Mouse (Mus musculus) myocyte (in vitro differentiated cells): ENCODE data around the gene Gsta2. TPM values are rescaled to one million over a fixed set of nuclear protein-coding genes. Genes with fewer than 3 reads are reported as not detected.

ENCODE experiments used
- H3K27me3 ChIP-seq: one replicate; pipeline ENCODE4 v1.6.1; 2011; ENCODE audit not compliant: control insufficient read depth, insufficient read depth, insufficient read length
- H3K36me3 ChIP-seq: one replicate; pipeline ENCODE4 v1.6.1; 2011; ENCODE audit not compliant: control insufficient read depth, insufficient read depth
- H3K4me2 ChIP-seq: one replicate; pipeline ENCODE4 v1.6.1; 2011; ENCODE audit warnings: low read depth, control low read depth
- H3K4me3 ChIP-seq: one replicate; pipeline ENCODE4 v1.5.1; 2011; ENCODE audit warnings: mild to moderate bottlenecking, control low read depth, moderate library complexity
- H3K79me2 ChIP-seq: one replicate; pipeline ENCODE4 v1.6.1; 2011; ENCODE audit not compliant: control insufficient read depth, insufficient read depth
- H3ac ChIP-seq: one replicate; pipeline ENCODE4 v1.6.1; 2011; ENCODE audit not compliant: control insufficient read depth, insufficient read length
- CEBPB ChIP-seq: IDR thresholded peaks from 2 replicates; pipeline ENCODE4 v1.6.1; 2011; ENCODE audit warnings: mild to moderate bottlenecking, moderate library complexity; ENCODE audit not compliant: poor library complexity, insufficient read depth, severe bottlenecking
- E2F4 ChIP-seq: IDR thresholded peaks from one replicate; pipeline ENCODE4 v1.6.1; 2011; ENCODE audit warnings: mild to moderate bottlenecking, control low read depth, moderate library complexity; ENCODE audit not compliant: insufficient read depth
- MAX ChIP-seq: IDR thresholded peaks from one replicate; pipeline ENCODE4 v1.6.1; 2011; ENCODE audit warnings: low read depth, mild to moderate bottlenecking, control low read depth
- MYOD1 ChIP-seq, 3 experiments: IDR thresholded peaks; one replicate each; pipeline ENCODE4 v1.6.1; 2011; ENCODE audit warnings: control low read depth in 2 of 3, low read depth in 2 of 3, mild to moderate bottlenecking in 2 of 3, moderate library complexity in 1 of 3; ENCODE audit not compliant: insufficient read length in 2 of 3, control insufficient read depth in 1 of 3
- MYOG ChIP-seq, 3 experiments: IDR thresholded peaks; one replicate each; pipeline ENCODE4 v1.6.1; 2011; ENCODE audit warnings: control low read depth in 2 of 3, low read depth in 2 of 3, mild to moderate bottlenecking in 2 of 3; ENCODE audit not compliant: insufficient read length in 2 of 3, control insufficient read depth in 1 of 3, insufficient read depth in 1 of 3
- POLR2A ChIP-seq: IDR thresholded peaks from one replicate; pipeline ENCODE4 v1.6.1; 2011; ENCODE audit warnings: low read depth, mild to moderate bottlenecking, control low read depth, moderate library complexity; ENCODE audit not compliant: insufficient read length
- POLR2AphosphoS2 ChIP-seq: IDR thresholded peaks from one replicate; pipeline ENCODE4 v1.6.1; 2011; ENCODE audit warnings: low read depth, control low read depth; ENCODE audit not compliant: insufficient read length
- REST ChIP-seq: IDR thresholded peaks from one replicate; pipeline ENCODE4 v1.6.1; 2011; ENCODE audit warnings: mild to moderate bottlenecking, control low read depth, moderate library complexity; ENCODE audit not compliant: insufficient read depth, insufficient read length
- SRF ChIP-seq: IDR thresholded peaks from one replicate; pipeline ENCODE4 v1.6.1; 2011; ENCODE audit warnings: low read depth; ENCODE audit not compliant: control insufficient read depth, insufficient read length
- TCF12 ChIP-seq: IDR thresholded peaks from one replicate; pipeline ENCODE4 v1.6.1; 2011; ENCODE audit warnings: mild to moderate bottlenecking, control low read depth; ENCODE audit not compliant: poor library complexity, insufficient read depth, severe bottlenecking
- TCF3 ChIP-seq: IDR thresholded peaks from one replicate; pipeline ENCODE4 v1.6.1; 2011; ENCODE audit warnings: low read depth, control low read depth; ENCODE audit not compliant: insufficient read length
- USF1 ChIP-seq: IDR thresholded peaks from one replicate; pipeline ENCODE4 v1.6.1; 2011; ENCODE audit warnings: low read depth, mild to moderate bottlenecking, control low read depth, moderate library complexity
- polyA plus RNA-seq: library from polyadenylated mRNA; unstranded; fragments of >200 nt; fragmentation: generic; extraction: Trizol; gene quantifications from one replicate; pipeline ENCODE4 v1.2.1, GENCODE M21; 2012; ENCODE audit warnings: missing spikeins

Gsta2 gene
- polyA plus RNA-seq, result 0.20 TPM

DNA sequence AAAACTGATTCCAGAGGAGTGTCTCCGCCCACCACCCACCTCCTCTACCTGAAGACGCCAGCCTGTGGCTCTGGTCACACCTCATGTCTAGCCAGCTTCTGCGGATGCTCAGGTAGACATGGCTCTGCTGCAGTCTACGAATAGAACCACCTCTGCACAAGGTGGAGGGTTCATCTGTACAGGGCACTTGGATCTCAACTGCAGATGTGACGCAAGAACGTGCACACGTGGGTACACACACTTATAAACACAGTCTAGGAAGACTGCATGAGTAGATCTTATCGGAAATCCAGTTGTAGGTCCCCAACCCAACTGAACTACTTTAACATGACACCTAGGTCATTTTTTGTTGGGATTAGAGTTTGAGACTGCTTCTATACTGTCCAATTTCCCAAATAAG lies at the start of gene Gsta2:
Gene Gsta2 (minus strand): TSS at position 178 of the 400 bp plus-strand sequence.
- H3K4me2 ChIP-seq, result no peak within 1 kb of the TSS
- no peaks in the 10 kb centered on the region for H3K36me3 ChIP-seq
- H3ac ChIP-seq, result no peak within 1 kb of the TSS
- no peaks in the 10 kb centered on the region for H3K79me2 ChIP-seq
- no peaks in the 10 kb centered on the region for H3K27me3 ChIP-seq
- TF ChIP-seq MYOG (IDR thresholded peaks at IDR 0.05; ENCODE audit: control insufficient read depth in 1 of 3, insufficient read depth in 1 of 3, insufficient read length in 2 of 3, low read depth in 2 of 3) (no peak), USF1 (no peak), MYOD1 (IDR thresholded peaks at IDR 0.05; ENCODE audit: control insufficient read depth in 1 of 3, insufficient read length in 2 of 3, low read depth in 2 of 3) (no peak), TCF3 (no peak)
- H3K4me3 ChIP-seq, result no peak within 1 kb of the TSS

DNA sequence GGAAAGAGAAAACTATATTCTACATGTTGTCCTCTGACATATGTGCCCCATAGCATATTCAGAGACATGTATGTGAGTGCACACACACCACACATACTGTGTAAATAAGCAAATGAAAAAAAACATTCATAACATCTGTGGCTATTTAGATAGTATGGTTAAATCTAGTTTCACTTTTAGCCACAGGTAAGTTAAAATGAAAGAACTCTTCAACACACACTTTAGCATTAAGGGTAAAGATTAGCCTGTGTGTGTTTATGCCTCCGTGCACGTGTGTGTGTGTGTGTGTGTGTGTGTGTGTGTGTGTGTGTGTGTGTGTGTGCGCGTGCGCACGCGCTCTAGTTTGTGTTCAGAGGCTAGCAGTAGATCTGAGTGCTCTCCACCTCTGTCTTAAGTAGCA lies 46.0 kb upstream of the Gsta2 start:
- Histone ChIP-seq H3K27me3 (no peaks in the 10 kb centered on the region), H3ac (no peak overlapping the region), H3K36me3 (no peaks in the 10 kb centered on the region), H3K4me3 (no peak overlapping the region), H3K79me2 (no peaks in the 10 kb centered on the region), H3K4me2 (no peak overlapping the region)
- TF ChIP-seq MYOD1 (IDR thresholded peaks at IDR 0.05; ENCODE audit: control insufficient read depth in 1 of 3, insufficient read length in 2 of 3, low read depth in 2 of 3) (no peak), TCF3 (no peak), REST (no peak), TCF12 (no peak), MYOG (IDR thresholded peaks at IDR 0.05; ENCODE audit: control insufficient read depth in 1 of 3, insufficient read depth in 1 of 3, insufficient read length in 2 of 3, low read depth in 2 of 3) (no peak), USF1 (no peak), CEBPB (no peak), POLR2A (no peak), SRF (no peak), E2F4 (no peak), POLR2AphosphoS2 (no peak), MAX (no peak)

DNA sequence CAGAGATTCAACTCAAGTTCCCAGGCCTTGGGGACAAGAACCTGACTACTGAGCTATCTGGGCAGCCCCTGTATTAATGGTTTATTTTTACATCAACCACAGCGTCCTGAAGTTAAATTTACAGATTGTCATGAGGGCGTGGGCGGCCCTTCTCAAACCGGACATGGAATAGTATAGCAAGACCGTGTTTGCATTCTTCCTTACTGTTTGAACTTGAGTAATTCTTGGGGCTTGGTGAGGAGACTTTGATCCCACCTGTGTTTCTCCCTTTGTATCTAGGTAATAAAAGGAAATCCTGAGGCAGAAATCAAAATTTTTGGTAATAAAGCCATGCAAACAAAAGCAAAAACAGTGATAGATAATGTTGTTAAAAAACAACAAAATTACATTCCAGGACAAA lies 45.0 kb upstream of the Gsta2 start:
- TF ChIP-seq TCF3 (no peak), USF1 (no peak), TCF12 (no peak)
- Histone ChIP-seq H3K79me2 (no peaks in the 10 kb centered on the region), H3K36me3 (no peaks in the 10 kb centered on the region), H3K27me3 (no peaks in the 10 kb centered on the region), H3K4me2 (no peak overlapping the region), H3ac (no peak overlapping the region), H3K4me3 (no peak overlapping the region)

DNA sequence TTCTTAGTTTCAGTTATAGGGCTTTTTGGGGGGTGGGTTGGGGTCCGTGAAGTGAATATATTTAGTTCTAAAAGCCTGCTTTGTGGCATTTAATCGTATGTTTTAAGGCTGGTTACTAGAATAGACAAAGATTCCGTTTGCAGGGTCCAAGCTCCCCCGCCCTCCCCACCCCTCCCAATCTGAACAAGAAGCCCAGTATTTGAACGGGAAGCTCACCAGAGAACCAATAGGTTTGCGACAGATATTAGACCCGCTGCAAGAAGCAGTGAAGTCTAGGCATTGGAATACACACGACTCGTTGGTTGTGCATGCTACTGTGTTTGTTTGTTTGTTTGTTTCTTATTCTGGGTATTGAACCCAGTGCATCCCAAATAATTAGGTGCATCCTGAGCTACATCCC lies 40.9 kb upstream of the Gsta2 start:
- Histone ChIP-seq H3K79me2 (no peaks in the 10 kb centered on the region), H3K36me3 (no peaks in the 10 kb centered on the region), H3ac (no peak overlapping the region), H3K4me3 (no peak overlapping the region), H3K27me3 (no peaks in the 10 kb centered on the region), H3K4me2 (no peak overlapping the region)
- TF ChIP-seq REST (no peak), USF1 (no peak), E2F4 (no peak), TCF12 (no peak), SRF (no peak), MYOG (IDR thresholded peaks at IDR 0.05; ENCODE audit: control insufficient read depth in 1 of 3, insufficient read depth in 1 of 3, insufficient read length in 2 of 3, low read depth in 2 of 3) (no peak), CEBPB (no peak), POLR2A (no peak), MYOD1 (IDR thresholded peaks at IDR 0.05; ENCODE audit: control insufficient read depth in 1 of 3, insufficient read length in 2 of 3, low read depth in 2 of 3) (no peak), POLR2AphosphoS2 (no peak), TCF3 (no peak)

DNA sequence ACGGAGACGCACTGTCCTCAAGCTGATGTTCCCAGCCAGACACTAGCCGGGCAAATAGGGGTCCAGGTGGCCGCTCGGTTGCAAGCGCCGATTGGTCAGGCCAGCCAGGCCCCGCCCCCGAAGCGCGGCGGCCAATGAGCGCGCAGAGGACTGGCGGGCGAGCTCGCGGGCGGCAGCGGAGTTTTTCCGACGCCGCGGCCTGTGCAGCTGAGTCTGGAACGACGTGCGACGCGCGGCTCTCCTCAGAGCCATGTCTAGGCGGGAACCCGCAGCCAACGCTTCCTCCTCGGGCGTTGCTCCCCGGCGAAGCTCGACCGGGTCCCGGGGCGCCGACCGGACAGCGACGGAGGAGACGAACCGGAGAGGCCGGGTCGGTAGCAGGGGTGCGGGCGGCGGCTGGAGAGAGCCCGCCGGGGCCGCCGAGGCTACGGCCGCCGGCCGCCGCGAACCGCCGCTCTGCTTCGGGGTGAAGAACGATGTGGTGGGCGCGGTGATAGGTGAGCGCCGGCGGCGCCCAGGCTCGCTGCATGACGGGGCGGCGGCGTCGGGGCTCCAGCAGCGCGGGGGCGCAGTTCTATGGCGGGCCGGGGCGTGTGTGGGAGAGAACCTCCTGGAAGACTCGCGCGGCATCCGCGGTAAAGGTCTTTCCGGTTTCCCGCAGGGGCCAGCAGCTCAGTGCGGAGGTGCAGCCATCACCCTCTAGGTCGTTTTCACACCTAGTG lies 40.2 kb upstream of the Gsta2 start, which contains the start of gene Ddx43:
Gene Ddx43 (plus strand): TSS at position 148 of the 722 bp plus-strand sequence.
- no peak within 1 kb of the TSS for H3ac ChIP-seq
- no peak within 1 kb of the TSS for H3K4me2 ChIP-seq
- no peaks in the 10 kb centered on the region for H3K36me3 ChIP-seq
- no peak within 1 kb of the TSS for H3K4me3 ChIP-seq
- no peaks in the 10 kb centered on the region for H3K27me3 ChIP-seq
- H3K79me2 ChIP-seq, result no peaks in the 10 kb centered on the region
- TF ChIP-seq POLR2A (no peak), POLR2AphosphoS2 (no peak), TCF12 (no peak), USF1 (no peak), MYOG (IDR thresholded peaks at IDR 0.05; ENCODE audit: control insufficient read depth in 1 of 3, insufficient read depth in 1 of 3, insufficient read length in 2 of 3, low read depth in 2 of 3) (no peak), CEBPB (no peak), SRF (no peak), MAX (no peak), MYOD1 (IDR thresholded peaks at IDR 0.05; ENCODE audit: control insufficient read depth in 1 of 3, insufficient read length in 2 of 3, low read depth in 2 of 3) (no peak), REST (no peak), TCF3 (no peak), E2F4 (no peak)
